9 mouse cellular contexts compared by ENCODE assay signal in genomic region chr4:136149045-136149379, GRCm38 (mm10). TPM values are rescaled to one million over a fixed set of nuclear protein-coding genes. Genes with fewer than 3 reads are reported as not detected.
DNase-seq lines count a peak whose midpoint lies in the region; ATAC-seq and TF ChIP-seq lines count a peak whose summit lies in the region.
"Had no signal": no experiment of that assay in that cellular context is flagged by ENCODE, and none has a peak within 500 bp of the region (broad histone marks: within the 10 kb centered on the region; RNA-seq: fewer than 3 reads in every experiment).

No protein-coding gene starts in this region.

- DNase-seq in heart, postnatal 36 days: no peak
- no peak for DNase-seq in liver, embryonic 11.5 days (ENCODE audit: low spot score)
- DNase-seq in liver: no peak
- DNase-seq in embryonic facial prominence, embryonic 10.5 days (ENCODE audit: low spot score): no peak
- DNase-seq in limb, embryonic 14.5 days (ENCODE audit: low spot score): no peak
- no peak for DNase-seq in MN1 (ENCODE audit: low spot score)
- no peak for DNase-seq in spleen, postnatal 14 days (ENCODE audit: low spot score in 2 of 2)
- DNase-seq: cerebellum, adult 18-20 months had no signal

- intact Hi-C loops in heart, postnatal 36 days (cut with DNase I): loop anchor here (1.0 to 10.0 kb wide), 3 partner anchors 79 to 1336 kb away; partner anchors contain the start of gene Pnrc2

- H3K36me3 ChIP-seq in heart, embryonic 12.5 days: no peaks in the 10 kb centered on the region
- no peaks in the 10 kb centered on the region for H3K36me3 ChIP-seq in liver, embryonic 11.5 days (ENCODE audit: control insufficient read depth, insufficient read depth, low read length)
- H3K36me3 ChIP-seq in embryonic facial prominence, embryonic 10.5 days (replicated peaks): peaks cover 13% of the 10 kb centered on the region
- H3K36me3 ChIP-seq in limb, embryonic 14.5 days (ENCODE audit: control insufficient read depth, insufficient read depth, low read length): peaks cover 12% of the 10 kb centered on the region

- 0 out of 2 replicates have a peak, but pooled peaks cover 9% of the 10 kb centered on the region for H3K27me3 ChIP-seq in heart, embryonic 12.5 days (replicated peaks)
- H3K27me3 ChIP-seq in liver, embryonic 11.5 days (replicated peaks; ENCODE audit: control insufficient read depth, insufficient read depth, low read length): peaks cover 45% of the 10 kb centered on the region
- 0 out of 2 replicates have a peak, but pooled peaks cover 5% of the 10 kb centered on the region for H3K27me3 ChIP-seq in embryonic facial prominence, embryonic 10.5 days (replicated peaks; ENCODE audit: low read depth, poor library complexity, severe bottlenecking)
- no peaks in the 10 kb centered on the region for H3K27me3 ChIP-seq in limb, embryonic 14.5 days (ENCODE audit: control insufficient read depth, insufficient read depth, low read length)

- H3K27ac ChIP-seq in heart, embryonic 12.5 days (ENCODE audit: poor library complexity, severe bottlenecking): peak overlapping the region; percentile 97
- H3K27ac ChIP-seq in liver, embryonic 11.5 days (ENCODE audit: low read depth, low read length): 0 out of 2 replicates have a peak overlapping the region, but pooled peaks have one; percentile 56
- H3K27ac ChIP-seq in embryonic facial prominence, embryonic 10.5 days (replicated peaks): peak overlapping the region; percentile 94
- H3K27ac ChIP-seq in limb, embryonic 14.5 days (replicated peaks; ENCODE audit: low read depth, low read length): peak overlapping the region; percentile 99

- no peaks in the 10 kb centered on the region for H3K9me3 ChIP-seq in heart, embryonic 12.5 days (replicated peaks)
- H3K9me3 ChIP-seq in liver, embryonic 11.5 days (ENCODE audit: control insufficient read depth, low read length): no peaks in the 10 kb centered on the region
- H3K9me3 ChIP-seq in embryonic facial prominence, embryonic 10.5 days: peaks cover 2% of the 10 kb centered on the region; the same call in 1 of the 2 replicates
- no peaks in the 10 kb centered on the region for H3K9me3 ChIP-seq in limb, embryonic 14.5 days (ENCODE audit: control insufficient read depth, low read length)

- ATAC-seq in heart, embryonic 12.5 days (ENCODE audit: insufficient number of reproducible peaks, low FRiP score): no peak
- no peak for ATAC-seq in liver, embryonic 11.5 days (replicated peaks; ENCODE audit: low FRiP score)
- no peak for ATAC-seq in limb, embryonic 14.5 days (ENCODE audit: low FRiP score, low read depth)

- no peak overlapping the region for H3K9ac ChIP-seq in heart, embryonic 12.5 days
- H3K9ac ChIP-seq in liver, embryonic 11.5 days (ENCODE audit: low read depth, low read length): no peak overlapping the region
- H3K9ac ChIP-seq in limb, embryonic 14.5 days (ENCODE audit: low read depth, low read length, severe bottlenecking): no peak overlapping the region

- H3K4me3 ChIP-seq in heart, embryonic 12.5 days: no peak overlapping the region
- no peak overlapping the region for H3K4me3 ChIP-seq in liver, embryonic 11.5 days (ENCODE audit: low read depth, low read length)
- H3K4me3 ChIP-seq in embryonic facial prominence, embryonic 10.5 days: peak overlapping the region; percentile 82
- H3K4me3 ChIP-seq in limb, embryonic 14.5 days (replicated peaks; ENCODE audit: low read length): no peak overlapping the region

- H3K4me1 ChIP-seq in heart, embryonic 12.5 days (replicated peaks): peaks cover 43% of the 10 kb centered on the region
- peaks cover 26% of the 10 kb centered on the region for H3K4me1 ChIP-seq in liver, embryonic 11.5 days (replicated peaks; ENCODE audit: control insufficient read depth, insufficient read depth, low read length)
- peaks cover 73% of the 10 kb centered on the region for H3K4me1 ChIP-seq in embryonic facial prominence, embryonic 10.5 days
- H3K4me1 ChIP-seq in limb, embryonic 14.5 days (ENCODE audit: control insufficient read depth, insufficient read depth, low read length): peaks cover 50% of the 10 kb centered on the region

- TF ChIP-seq POLR2A in limb, embryonic 14.5 days (IDR thresholded peaks at IDR 0.05; ENCODE audit: borderline replicate concordance, extremely low read depth, insufficient read depth, insufficient read length): no peak

- H3K4me2 ChIP-seq in heart, embryonic 12.5 days: no peak overlapping the region
- H3K4me2 ChIP-seq in liver, embryonic 11.5 days: no peak overlapping the region
- H3K4me2 ChIP-seq in limb, embryonic 14.5 days (replicated peaks; ENCODE audit: low read depth, low read length, severe bottlenecking): no peak overlapping the region

- 83% methylated on average over 2 of the region's 2 CpGs for WGBS in heart, embryonic 12.5 days
- 85% methylated on average over 2 of the region's 2 CpGs for WGBS in liver, embryonic 11.5 days
- 65% methylated on average over 2 of the region's 2 CpGs for WGBS in embryonic facial prominence, embryonic 10.5 days
- 65% methylated on average over 2 of the region's 2 CpGs for WGBS in limb, embryonic 14.5 days

RNA-seq across cellular contexts. Expression of gene Id3, which starts 5.7 kb away (rescaled TPM):
- 320 and 321 TPM in 2 replicates for polyA plus RNA-seq in heart, embryonic 12.5 days (2016; fragmentation: Nextera tagmentation; extraction: Ambion mirVana)
- 10 to 100 TPM; 58.1 to 63.9 TPM for total RNA-seq in heart, postnatal 36 days (2021)
- 191 and 200 TPM in 2 replicates for polyA plus RNA-seq in liver, embryonic 11.5 days (2014; fragmentation: Nextera tagmentation; extraction: Ambion mirVana)
- polyA plus RNA-seq in embryonic facial prominence, embryonic 10.5 days (2016; fragmentation: Nextera tagmentation; extraction: Ambion mirVana): 593 and 611 TPM in 2 replicates
- 417 and 561 TPM in 2 replicates for polyA plus RNA-seq in limb, embryonic 14.5 days (2012; rRNA removed)
- 500 and 565 TPM in 2 replicates for polyA plus RNA-seq in limb, embryonic 14.5 days (2014; fragmentation: Nextera tagmentation; extraction: Ambion mirVana)

RNA-seq across cellular contexts. Expression of gene E2f2, which starts 23.2 kb away (rescaled TPM):
- 8.1 and 9.3 TPM in 2 replicates for polyA plus RNA-seq in heart, embryonic 12.5 days (2016; fragmentation: Nextera tagmentation; extraction: Ambion mirVana)
- total RNA-seq in heart, postnatal 36 days (2021): 1 to 10 TPM; 1.4 to 2.1 TPM
- polyA plus RNA-seq in liver, embryonic 11.5 days (2014; fragmentation: Nextera tagmentation; extraction: Ambion mirVana): 9.0 and 9.2 TPM in 2 replicates
- polyA plus RNA-seq in embryonic facial prominence, embryonic 10.5 days (2016; fragmentation: Nextera tagmentation; extraction: Ambion mirVana): 6.2 TPM in 2 replicates
- 8.9 and 9.4 TPM in 2 replicates for polyA plus RNA-seq in limb, embryonic 14.5 days (2012; rRNA removed)
- polyA plus RNA-seq in limb, embryonic 14.5 days (2014; fragmentation: Nextera tagmentation; extraction: Ambion mirVana): 5.9 and 6.8 TPM in 2 replicates

RNA-seq across cellular contexts. Expression of gene Asap3, which starts 57.2 kb away (rescaled TPM):
- polyA plus RNA-seq in heart, embryonic 12.5 days (2016; fragmentation: Nextera tagmentation; extraction: Ambion mirVana): 2.9 and 3.4 TPM in 2 replicates
- 10 to 100 TPM in 1 of 2 experiments, 1 to 10 TPM in 1; 9.4 to 11.7 TPM for total RNA-seq in heart, postnatal 36 days (2021)
- polyA plus RNA-seq in liver, embryonic 11.5 days (2014; fragmentation: Nextera tagmentation; extraction: Ambion mirVana): 1.8 and 2.9 TPM in 2 replicates
- polyA plus RNA-seq in embryonic facial prominence, embryonic 10.5 days (2016; fragmentation: Nextera tagmentation; extraction: Ambion mirVana): 4.2 and 5.3 TPM in 2 replicates
- 22.9 and 26.6 TPM in 2 replicates for polyA plus RNA-seq in limb, embryonic 14.5 days (2012; rRNA removed)
- polyA plus RNA-seq in limb, embryonic 14.5 days (2014; fragmentation: Nextera tagmentation; extraction: Ambion mirVana): 12.0 and 14.6 TPM in 2 replicates
